24 mouse cellular contexts compared by ENCODE assay signal in genomic region chr4:102971159-102971558, GRCm38 (mm10). TPM values are rescaled to one million over a fixed set of nuclear protein-coding genes. Genes with fewer than 3 reads are reported as not detected.
"Had no signal": no experiment of that assay in that cellular context is flagged by ENCODE, and none has a peak within 500 bp of the region (broad histone marks: within the 10 kb centered on the region; RNA-seq: fewer than 3 reads in every experiment).

No protein-coding gene starts in this region.

- H3K27me3 ChIP-seq: liver, embryonic 12.5 days; lung, embryonic 15.5 days; megakaryocyte, embryonic 14.5 days; neural tube, embryonic 12.5 days; stomach, embryonic 15.5 days had no signal

- DNase-seq: lung, adult 18-20 months; lung, postnatal 14 days; lung, postnatal 36 days; retina, postnatal 1 day; right cerebral cortex, adult 18-20 months; right cerebral cortex, postnatal 14 days; thymus, adult 2 months; thymus, postnatal 25 days had no signal

- H3K36me3 ChIP-seq: liver, embryonic 12.5 days; lung, embryonic 15.5 days; midbrain, embryonic 12.5 days; stomach, embryonic 15.5 days had no signal

- H3K27ac ChIP-seq: liver, embryonic 12.5 days; liver, embryonic 14.5 days; lung, embryonic 15.5 days; macrophage; midbrain, embryonic 12.5 days; midbrain, embryonic 15.5 days; neural tube, embryonic 12.5 days; stomach, embryonic 15.5 days; stomach, postnatal 0 days had no signal

- H3K4me2 ChIP-seq: liver, embryonic 12.5 days; lung, embryonic 15.5 days; midbrain, embryonic 12.5 days; midbrain, embryonic 15.5 days; neural tube, embryonic 12.5 days; stomach, embryonic 15.5 days had no signal

- H3K9ac ChIP-seq: liver, embryonic 12.5 days; liver, embryonic 14.5 days; lung, embryonic 15.5 days; midbrain, embryonic 12.5 days; midbrain, embryonic 15.5 days; neural tube, embryonic 12.5 days; stomach, embryonic 15.5 days had no signal

- H3K9me3 ChIP-seq: liver, embryonic 12.5 days; lung, embryonic 15.5 days; megakaryocyte, embryonic 14.5 days; midbrain, embryonic 12.5 days; midbrain, embryonic 15.5 days; neural tube, embryonic 12.5 days; stomach, embryonic 15.5 days had no signal

- ATAC-seq: liver, embryonic 12.5 days; lung, postnatal 0 days; midbrain, embryonic 15.5 days had no signal

- H3K4me3 ChIP-seq: liver, embryonic 12.5 days; lung, embryonic 15.5 days; megakaryocyte, embryonic 14.5 days; midbrain, embryonic 12.5 days; midbrain, embryonic 15.5 days; neural tube, embryonic 12.5 days; stomach, embryonic 15.5 days had no signal

- H3K4me1 ChIP-seq: liver, embryonic 12.5 days; lung, embryonic 15.5 days; megakaryocyte, embryonic 14.5 days; stomach, embryonic 15.5 days had no signal

RNA-seq across cellular contexts. Expression of gene Tctex1d1, which starts 7.2 kb away (rescaled TPM):
- total RNA-seq: monocyte, adult 5-6 weeks; neutrophil, adult 5-6 weeks had no signal
- polyA plus RNA-seq: macrophage; midbrain, embryonic 12.5 days; spleen, adult 2 months had no signal

RNA-seq across cellular contexts. Expression of gene Insl5, which starts 55.5 kb away (rescaled TPM):
- total RNA-seq: midbrain, postnatal 0 days; monocyte, adult 5-6 weeks; neutrophil, adult 5-6 weeks had no signal
- polyA plus RNA-seq: liver, embryonic 12.5 days; liver, embryonic 14.5 days; liver, embryonic 16.5 days; lung, postnatal 0 days; macrophage; midbrain, embryonic 12.5 days; spleen, adult 2 months; stomach, embryonic 15.5 days; stomach, postnatal 0 days had no signal
